Mouse (Mus musculus) midbrain, embryonic 15.5 days (tissue): ENCODE results near the gene Hes2. TPM values are rescaled to one million over a fixed set of nuclear protein-coding genes. Genes with fewer than 3 reads are reported as not detected.

Source experiments
- ATAC-seq: fragments of 200-750 bp; cut with Nextera tagmentation; replicated peaks from 2 replicates; pipeline ENCODE4 v1.8.0; 2017; ENCODE audit warnings: moderate TSS enrichment
- H3K27ac ChIP-seq: fragments of 300-500 bp; sonication (generic); 2 replicates; pipeline ENCODE4 v1.5.1; 2015; ENCODE audit warnings: mild to moderate bottlenecking, inconsistent platforms
- H3K27me3 ChIP-seq: fragments of 300-500 bp; sonication (generic); replicated peaks from 2 replicates; pipeline ENCODE4 v1.6.1; 2015; ENCODE audit warnings: inconsistent platforms
- H3K36me3 ChIP-seq: fragments of 300-500 bp; sonication (generic); replicated peaks from 2 replicates; pipeline ENCODE4 v1.6.1; 2015; ENCODE audit warnings: inconsistent platforms
- H3K4me1 ChIP-seq: fragments of 300-500 bp; sonication (generic); 2 replicates; pipeline ENCODE4 v1.6.1; 2015; ENCODE audit warnings: inconsistent platforms
- H3K4me2 ChIP-seq: fragments of 300-500 bp; sonication (generic); 2 replicates; pipeline ENCODE4 v1.6.1; 2015; ENCODE audit warnings: inconsistent platforms, mild to moderate bottlenecking, moderate library complexity
- H3K4me3 ChIP-seq: fragments of 300-500 bp; sonication (generic); 2 replicates; pipeline ENCODE4 v1.5.1; 2015; ENCODE audit warnings: mild to moderate bottlenecking, inconsistent platforms
- H3K9ac ChIP-seq: fragments of 300-500 bp; sonication (generic); 2 replicates; pipeline ENCODE4 v1.6.1; 2015; ENCODE audit warnings: mild to moderate bottlenecking, inconsistent platforms
- H3K9me3 ChIP-seq: fragments of 300-500 bp; sonication (generic); 2 replicates; pipeline ENCODE4 v1.6.1; 2016; ENCODE audit warnings: inconsistent platforms
- WGBS: fragments of 180-500 bp; shearing (Covaris S2); methylation state at CpG from one replicate; pipeline ENCODE4 v1.1.7; 2015; ENCODE audit warnings: mixed read lengths; 5-methylcytosine and 5-hydroxymethylcytosine counted together
- polyA plus RNA-seq: library from polyadenylated mRNA; unstranded; fragments of >200 nt; fragmentation: Nextera tagmentation; extraction: Ambion mirVana; gene quantifications from 2 replicates; pipeline ENCODE4 v1.2.1, GENCODE M21; 2015

Gene Hes2
- polyA plus RNA-seq, 1 experiment from 2014 or later, result not detected

DNA sequence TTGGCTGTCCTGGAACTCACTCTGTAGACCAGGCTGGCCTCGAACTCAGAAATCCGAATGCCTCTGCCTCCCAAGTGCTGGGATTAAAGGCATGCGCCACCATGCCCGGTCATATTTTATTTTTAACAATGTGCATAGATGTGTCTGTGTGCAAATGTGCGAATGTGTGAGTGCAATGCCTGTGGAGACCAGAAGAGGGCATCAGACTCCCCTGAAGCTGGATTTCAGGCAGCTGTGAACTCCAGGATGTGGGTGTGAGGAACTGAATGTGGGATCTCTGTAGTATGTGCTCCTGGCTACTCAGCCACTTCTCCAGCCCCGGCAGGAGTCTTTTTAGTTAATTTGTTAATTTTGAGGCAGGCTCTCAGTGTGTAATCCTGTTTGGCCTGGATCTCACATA is 12.9 kb downstream of the Hes2 start:
- Histone ChIP-seq H3K4me2 (no peak overlapping the region), H3K36me3 (no peaks in the 10 kb centered on the region), H3K9me3 (no peaks in the 10 kb centered on the region), H3K4me1 (no peaks in the 10 kb centered on the region), H3K27me3 (peaks cover 28% of the 10 kb centered on the region), H3K4me3 (no peak overlapping the region), H3K27ac (no peak overlapping the region), H3K9ac (no peak overlapping the region)
- WGBS, result 87% methylated on average over 6 of the region's 6 CpGs
- ATAC-seq, result no peak

GRCm38 (mm10) chr4:152173041-152173440 is 14.4 kb downstream of the Hes2 start:
- Histone ChIP-seq H3K9me3 (no peaks in the 10 kb centered on the region), H3K27me3 (peaks cover 30% of the 10 kb centered on the region), H3K4me2 (no peak overlapping the region), H3K36me3 (no peaks in the 10 kb centered on the region), H3K27ac (no peak overlapping the region), H3K4me1 (peaks cover 6% of the 10 kb centered on the region), H3K9ac (no peak overlapping the region), H3K4me3 (no peak overlapping the region)
- 2% methylated on average over 5 of the region's 5 CpGs for WGBS
- ATAC-seq, result no peak

DNA sequence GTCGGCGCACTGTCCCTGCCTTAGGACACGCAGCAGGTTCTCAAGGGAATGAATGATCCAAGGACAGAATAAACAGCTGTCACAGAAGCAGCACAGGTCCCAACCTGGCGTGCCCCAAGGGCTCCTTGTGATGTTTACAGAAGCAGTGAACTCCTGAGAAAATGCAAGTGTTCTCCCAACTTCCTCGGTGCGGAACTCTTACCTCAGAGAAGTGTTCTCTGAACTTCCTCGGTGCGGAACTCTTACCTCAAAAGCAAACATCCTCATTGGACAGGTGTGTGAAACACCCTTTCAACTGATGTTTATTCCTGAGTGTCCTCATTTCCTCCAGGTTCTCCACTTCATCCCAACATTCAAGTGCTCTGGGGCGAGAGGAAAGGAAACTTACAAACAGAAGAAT is 15.3 kb downstream of the Hes2 start:
- no peak for ATAC-seq
- no peak overlapping the region for H3K4me3 ChIP-seq
- no peak overlapping the region for H3K27ac ChIP-seq
- peaks cover 30% of the 10 kb centered on the region for H3K27me3 ChIP-seq
- H3K9me3 ChIP-seq, result no peaks in the 10 kb centered on the region
- no peak overlapping the region for H3K4me2 ChIP-seq
- peaks cover 8% of the 10 kb centered on the region for H3K4me1 ChIP-seq
- H3K9ac ChIP-seq, result no peak overlapping the region
- no peaks in the 10 kb centered on the region for H3K36me3 ChIP-seq
- 90% methylated on average over 9 of the region's 9 CpGs for WGBS

- Histone ChIP-seq H3K4me3 (no peak overlapping the region), H3K36me3 (no peaks in the 10 kb centered on the region; the same call in 1 of the 2 replicates), H3K9me3 (no peaks in the 10 kb centered on the region), H3K4me2 (no peak overlapping the region), H3K27me3 (peaks cover 26% of the 10 kb centered on the region), H3K4me1 (peaks cover 27% of the 10 kb centered on the region), H3K27ac (no peak overlapping the region), H3K9ac (no peak overlapping the region)
- 78% methylated on average over 3 of the region's 3 CpGs for WGBS
- ATAC-seq, result no peak
Measured at GRCm38 (mm10) chr4:152176638-152177037, 18.0 kb downstream of the Hes2 start.

- 67% methylated on average over 6 of the region's 6 CpGs for WGBS
- H3K9me3 ChIP-seq, result no peaks in the 10 kb centered on the region
- H3K36me3 ChIP-seq, result no peaks in the 10 kb centered on the region; the same call in 1 of the 2 replicates
- ATAC-seq, result no peak
- peak overlapping the region; percentile 94 for H3K4me2 ChIP-seq
- H3K4me3 ChIP-seq, result peak overlapping the region; percentile 63
- peak overlapping the region; percentile 62 for H3K9ac ChIP-seq
- peak overlapping the region; percentile 87 for H3K27ac ChIP-seq
- H3K4me1 ChIP-seq, result peaks cover 27% of the 10 kb centered on the region
- H3K27me3 ChIP-seq, result peaks cover 26% of the 10 kb centered on the region
Measured at GRCm38 (mm10) chr4:152177174-152177536, 18.5 kb downstream of the Hes2 start.

DNA sequence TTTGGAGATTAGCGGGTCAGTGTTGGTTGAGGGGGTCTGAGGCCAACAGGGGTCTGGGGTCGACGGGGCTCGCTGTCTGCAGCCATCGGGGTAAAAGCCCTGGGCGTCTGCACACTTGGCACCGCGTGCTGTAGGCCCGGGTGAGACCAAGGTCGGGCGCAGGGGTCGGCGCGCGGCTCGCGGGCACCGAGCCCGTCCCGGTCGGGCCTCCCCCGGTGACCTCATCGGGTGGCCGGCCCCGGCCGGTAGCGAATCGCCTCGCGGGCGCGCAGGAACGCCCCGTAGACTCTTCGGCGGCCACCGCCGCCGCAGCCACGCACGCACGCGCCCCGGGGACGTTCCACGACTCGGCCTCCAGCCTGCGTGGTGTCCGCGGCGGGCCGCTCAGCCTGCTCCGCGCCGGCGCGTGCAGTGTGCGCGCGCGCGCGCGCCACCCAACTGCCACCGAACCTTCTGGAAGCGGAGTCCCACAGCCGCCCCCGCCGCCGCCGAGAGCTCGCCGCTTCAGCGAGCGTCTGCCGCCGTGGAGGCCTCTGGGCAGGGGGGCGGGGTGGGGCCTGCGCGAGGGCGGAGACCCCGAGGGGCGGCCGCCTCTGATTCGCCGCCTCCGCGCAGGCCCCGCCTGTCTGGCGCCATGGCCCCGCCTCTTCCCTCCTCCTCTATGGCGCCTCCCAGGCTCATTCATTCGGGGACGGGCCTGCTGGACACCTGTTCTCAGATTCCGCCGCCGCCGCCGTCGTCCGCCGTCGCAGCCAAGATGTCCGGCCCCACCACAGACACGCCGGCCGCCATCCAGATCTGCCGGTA is 19.1 kb downstream of the Hes2 start, which contains the start of gene Acot7:
TSS of gene Acot7 (plus strand) at position 598 of the 807 bp plus-strand sequence.
- peak within 1 kb of the TSS; percentile 87 for H3K27ac ChIP-seq
- H3K4me2 ChIP-seq, result peak within 1 kb of the TSS; percentile 94
- ATAC-seq, result peak; percentile 94
- H3K9me3 ChIP-seq, result no peaks in the 10 kb centered on the region
- peaks cover 21% of the 10 kb centered on the region for H3K27me3 ChIP-seq
- H3K9ac ChIP-seq, result peak within 1 kb of the TSS; percentile 62
- H3K4me1 ChIP-seq, result peaks cover 27% of the 10 kb centered on the region
- WGBS, result under 1% methylated on average over 93 of the region's 108 CpGs
- no peaks in the 10 kb centered on the region; the same call in 1 of the 2 replicates for H3K36me3 ChIP-seq
- peak within 1 kb of the TSS; percentile 63 for H3K4me3 ChIP-seq

GRCm38 (mm10) chr4:152178344-152178864 is 19.7 kb downstream of the Hes2 start:
- no peaks in the 10 kb centered on the region; the same call in 1 of the 2 replicates for H3K36me3 ChIP-seq
- H3K4me1 ChIP-seq, result peaks cover 27% of the 10 kb centered on the region
- peak overlapping the region; percentile 63 for H3K4me3 ChIP-seq
- H3K9ac ChIP-seq, result peak overlapping the region; percentile 62
- H3K9me3 ChIP-seq, result no peaks in the 10 kb centered on the region
- peak; percentile 75 for ATAC-seq
- under 1% methylated on average over 35 of the region's 35 CpGs for whole genome bisulfite sequencing
- peak overlapping the region; percentile 94 for H3K4me2 ChIP-seq
- H3K27ac ChIP-seq, result peak overlapping the region; percentile 87
- H3K27me3 ChIP-seq, result peaks cover 21% of the 10 kb centered on the region

DNA sequence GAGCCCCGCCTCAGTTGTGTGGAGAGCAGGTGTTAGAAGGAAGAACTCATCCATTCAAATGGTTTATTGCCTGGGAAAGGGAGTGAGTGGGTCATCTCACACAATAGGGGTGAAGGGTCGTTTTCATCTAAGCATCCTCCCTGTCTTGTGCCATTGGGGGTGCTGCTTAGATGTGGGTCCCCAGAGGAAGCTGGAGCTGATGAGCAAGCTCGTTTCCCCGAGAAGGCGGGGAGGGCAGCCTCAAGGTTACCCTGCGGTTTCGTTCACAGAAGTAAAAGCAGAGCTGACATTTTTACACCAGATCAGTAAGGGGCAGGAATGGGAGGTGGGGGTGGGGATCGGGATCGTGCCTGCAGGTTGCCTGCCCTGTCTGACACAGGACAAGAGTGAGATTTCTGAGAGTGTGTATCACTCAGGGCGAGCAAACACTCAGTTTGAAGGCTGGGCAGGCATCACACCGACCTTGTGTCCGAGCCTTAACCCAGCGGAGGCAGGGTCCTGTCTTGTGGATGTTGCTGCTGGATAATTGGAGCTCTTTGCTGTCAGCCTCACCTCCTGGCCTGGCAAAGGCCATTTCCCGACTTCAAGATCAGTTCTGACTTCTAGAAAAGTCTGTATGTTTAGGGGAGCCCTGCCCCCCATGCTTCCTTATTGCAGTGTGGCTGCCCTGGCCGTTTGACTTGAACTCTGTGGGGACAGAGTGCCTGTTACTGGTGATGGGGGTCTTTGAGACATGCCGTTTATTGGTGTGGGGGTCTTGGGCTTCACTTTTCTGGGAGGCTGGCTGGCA is 20.4 kb downstream of the Hes2 start:
- Histone ChIP-seq H3K27me3 (peaks cover 20% of the 10 kb centered on the region), H3K36me3 (no peaks in the 10 kb centered on the region; the same call in 1 of the 2 replicates), H3K4me1 (peaks cover 27% of the 10 kb centered on the region), H3K4me3 (peak overlapping the region; percentile 63), H3K27ac (peak overlapping the region; percentile 87; the same call in 1 of the 2 replicates), H3K4me2 (peak overlapping the region; percentile 94), H3K9me3 (no peaks in the 10 kb centered on the region), H3K9ac (peak overlapping the region; percentile 62)
- 21% methylated on average over 16 of the region's 16 CpGs for WGBS
- ATAC-seq, result no peak

- peaks cover 10% of the 10 kb centered on the region; the same call in 1 of the 2 replicates for H3K27me3 ChIP-seq
- H3K36me3 ChIP-seq, result no peaks in the 10 kb centered on the region; the same call in 1 of the 2 replicates
- H3K4me1 ChIP-seq, result peaks cover 29% of the 10 kb centered on the region
- WGBS, result 89% methylated on average over 16 of the region's 16 CpGs
- ATAC-seq, result no peak
- H3K4me2 ChIP-seq, result peak overlapping the region; percentile 94
- H3K27ac ChIP-seq, result no peak overlapping the region
- no peaks in the 10 kb centered on the region for H3K9me3 ChIP-seq
- H3K4me3 ChIP-seq, result peak overlapping the region; percentile 63
- H3K9ac ChIP-seq, result 0 out of 2 replicates have a peak overlapping the region, but pooled peaks have one; percentile 62
Measured at GRCm38 (mm10) chr4:152179946-152180660, 21.4 kb downstream of the Hes2 start.

DNA sequence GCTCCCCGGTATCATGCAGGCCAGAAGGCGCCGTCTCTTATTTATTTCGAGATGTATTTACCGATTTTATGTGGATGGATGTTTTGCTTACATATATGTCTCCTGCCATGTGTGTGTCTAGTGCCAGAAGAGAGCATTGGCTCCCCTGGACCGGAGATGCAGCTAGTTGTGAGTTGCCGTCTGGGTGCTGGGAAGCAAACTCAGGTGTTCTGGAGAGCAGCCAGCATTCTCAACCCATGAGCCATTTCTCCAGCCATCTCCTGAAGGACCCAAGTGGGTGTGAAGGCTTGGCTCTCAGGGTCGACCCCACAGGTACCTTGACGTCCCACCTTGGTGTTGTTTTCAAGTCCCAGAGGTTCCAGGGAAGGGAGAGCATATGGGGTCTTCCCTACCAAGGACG is 23.5 kb downstream of the Hes2 start:
- Histone ChIP-seq H3K9me3 (no peaks in the 10 kb centered on the region), H3K27ac (no peak overlapping the region), H3K4me3 (no peak overlapping the region), H3K4me1 (peaks cover 44% of the 10 kb centered on the region), H3K36me3 (no peaks in the 10 kb centered on the region; the same call in 1 of the 2 replicates), H3K9ac (no peak overlapping the region), H3K4me2 (no peak overlapping the region), H3K27me3 (no peaks in the 10 kb centered on the region)
- no peak for ATAC-seq
- 90% methylated on average over 10 of the region's 10 CpGs for WGBS

- H3K4me3 ChIP-seq, result no peak overlapping the region
- no peak overlapping the region for H3K4me2 ChIP-seq
- WGBS, result 63% methylated on average over 7 of the region's 7 CpGs
- H3K9me3 ChIP-seq, result no peaks in the 10 kb centered on the region
- no peaks in the 10 kb centered on the region; the same call in 1 of the 2 replicates for H3K36me3 ChIP-seq
- H3K4me1 ChIP-seq, result peaks cover 33% of the 10 kb centered on the region
- no peak overlapping the region; the same call in 1 of the 2 replicates for H3K27ac ChIP-seq
- H3K9ac ChIP-seq, result no peak overlapping the region
- ATAC-seq, result no peak
- H3K27me3 ChIP-seq, result no peaks in the 10 kb centered on the region
Measured at GRCm38 (mm10) chr4:152184353-152185035, 25.8 kb downstream of the Hes2 start.
